Mouse (Mus musculus): ENCODE measurements around the gene Slc24a2.

- TF ChIP-seq TAL1 (IDR thresholded peaks at IDR 0.05; ENCODE audit: low read length) (no peak), GATA1 (IDR thresholded peaks at IDR 0.05; ENCODE audit: low read length) (no peak)
Observed at GRCm38 (mm10) chr4:87078726-87079125, 151.6 kb downstream of the Slc24a2 start.

Data from erythroblast, embryonic 14.5 days (primary cell).